In the genomic region with DNA sequence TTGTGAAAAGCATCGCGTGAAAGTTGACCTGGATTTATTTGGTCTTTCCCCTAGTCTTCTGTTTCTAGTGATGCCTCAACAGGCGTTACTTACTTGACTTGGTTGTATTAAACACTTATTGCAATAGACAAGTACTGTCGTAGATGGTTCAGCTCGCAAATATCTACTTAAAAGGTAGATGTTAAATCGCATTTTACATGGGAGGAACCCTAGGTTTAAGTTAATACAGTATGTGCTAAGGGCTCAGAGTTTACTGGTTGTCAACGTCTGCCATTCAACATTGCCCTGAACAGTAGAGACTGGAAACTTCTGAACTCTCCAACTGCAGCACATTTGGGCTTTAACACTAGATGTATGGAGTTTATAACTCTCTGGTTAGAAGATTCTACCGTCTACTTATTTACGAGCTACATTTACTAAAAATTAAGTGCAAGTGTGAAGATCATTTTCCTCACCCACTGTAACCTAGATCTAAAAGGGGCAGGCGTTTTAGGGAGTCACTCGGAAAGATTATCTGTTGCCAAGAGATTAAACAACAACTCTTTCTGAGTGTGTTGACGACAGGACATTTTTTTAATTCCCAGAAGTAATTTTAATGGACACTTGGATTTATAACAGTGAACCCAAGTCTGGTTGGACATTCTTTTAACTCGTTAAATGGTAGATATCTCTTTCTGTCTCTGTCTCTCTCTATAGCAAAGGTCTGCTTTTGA, we compare ENCODE assay signal across 8 mouse cellular contexts. TPM values are rescaled to one million over a fixed set of nuclear protein-coding genes. Genes with fewer than 3 reads are reported as not detected.
A peak's percentile ranks its signal among the peaks of the same experiment; 100 is the strongest.
DNase-seq lines count a peak whose midpoint lies in the region; ATAC-seq lines count a peak whose summit lies in the region.

No protein-coding gene starts in this region.

- ATAC-seq in kidney, embryonic 16.5 days (ENCODE audit: low FRiP score, low TSS enrichment), result no peak
- ATAC-seq in hindbrain, embryonic 16.5 days, result no peak
- ATAC-seq in midbrain, embryonic 16.5 days, result peak; percentile 10

- peak overlapping the region; percentile 84 for H3K27ac ChIP-seq in kidney, embryonic 16.5 days (ENCODE audit: low read length)
- peak overlapping the region; percentile 85 for H3K27ac ChIP-seq in hindbrain, embryonic 16.5 days (ENCODE audit: low read depth, low read length)
- peak overlapping the region; percentile 77 for H3K27ac ChIP-seq in midbrain, embryonic 16.5 days (ENCODE audit: low read length)

- H3K9ac ChIP-seq in kidney, embryonic 16.5 days (replicated peaks; ENCODE audit: low read length), result peak overlapping the region; percentile 94
- H3K9ac ChIP-seq in hindbrain, embryonic 16.5 days (ENCODE audit: low read depth, low read length), result peak overlapping the region; percentile 97
- peak overlapping the region; percentile 92 for H3K9ac ChIP-seq in midbrain, embryonic 16.5 days (ENCODE audit: low read depth, low read length)

- peak overlapping the region; percentile 97 for H3K4me3 ChIP-seq in kidney, embryonic 16.5 days (ENCODE audit: low read length)
- peak overlapping the region; percentile 82 for H3K4me3 ChIP-seq in hindbrain, embryonic 16.5 days (ENCODE audit: low read length)
- H3K4me3 ChIP-seq in midbrain, embryonic 16.5 days (ENCODE audit: low read depth, low read length), result peak overlapping the region; percentile 94

- H3K36me3 ChIP-seq in kidney, embryonic 16.5 days (ENCODE audit: insufficient read depth, low read length), result 0 out of 2 replicates have a peak, but pooled peaks cover 4% of the 10 kb centered on the region
- H3K36me3 ChIP-seq in hindbrain, embryonic 16.5 days (ENCODE audit: control insufficient read depth, insufficient read depth, low read length), result no peaks in the 10 kb centered on the region
- no peaks in the 10 kb centered on the region for H3K36me3 ChIP-seq in midbrain, embryonic 16.5 days (ENCODE audit: control insufficient read depth, insufficient read depth, low read length)

- H3K4me1 ChIP-seq in kidney, embryonic 16.5 days (ENCODE audit: insufficient read depth, low read length), result peaks cover 11% of the 10 kb centered on the region
- H3K4me1 ChIP-seq in hindbrain, embryonic 16.5 days (ENCODE audit: control insufficient read depth, insufficient read depth, low read depth, low read length), result peaks cover 13% of the 10 kb centered on the region
- H3K4me1 ChIP-seq in midbrain, embryonic 16.5 days (ENCODE audit: control insufficient read depth, insufficient read depth, low read length), result peaks cover 20% of the 10 kb centered on the region

- no peak for DNase-seq in kidney, postnatal 4 days
- peak; percentile 46 for DNase-seq in c-Kit-negative CD71-positive TER-119-positive erythroid progenitor cells, embryonic 14.5 days (ENCODE audit: low read depth, low spot score)
- DNase-seq in left cerebral cortex, adult 18-20 months (ENCODE audit: low spot score in 2 of 2), result no peak
- no peak for DNase-seq in spleen, postnatal 14 days (ENCODE audit: low spot score in 2 of 2)
- no peak for DNase-seq in cerebellum, adult 18-20 months

- H3K9me3 ChIP-seq in kidney, embryonic 16.5 days (ENCODE audit: low read length), result no peaks in the 10 kb centered on the region
- H3K9me3 ChIP-seq in hindbrain, embryonic 16.5 days (ENCODE audit: control insufficient read depth, low read length), result no peaks in the 10 kb centered on the region
- no peaks in the 10 kb centered on the region for H3K9me3 ChIP-seq in midbrain, embryonic 16.5 days (replicated peaks; ENCODE audit: control insufficient read depth, low read length, poor library complexity, severe bottlenecking)

- H3K27me3 ChIP-seq in kidney, embryonic 16.5 days (ENCODE audit: insufficient read depth, low read length), result no peaks in the 10 kb centered on the region
- H3K27me3 ChIP-seq in hindbrain, embryonic 16.5 days (replicated peaks; ENCODE audit: control insufficient read depth, insufficient read depth, low read length), result no peaks in the 10 kb centered on the region
- no peaks in the 10 kb centered on the region for H3K27me3 ChIP-seq in midbrain, embryonic 16.5 days (ENCODE audit: control insufficient read depth, insufficient read depth, low read depth, low read length)

- 12% methylated on average over 13 of the region's 13 CpGs for WGBS in kidney, embryonic 16.5 days
- WGBS in hindbrain, embryonic 16.5 days, result 25% methylated on average over 13 of the region's 13 CpGs
- WGBS in midbrain, embryonic 16.5 days, result 22% methylated on average over 13 of the region's 13 CpGs

- H3K4me2 ChIP-seq in kidney, embryonic 16.5 days (replicated peaks; ENCODE audit: low read depth, low read length), result peak overlapping the region; percentile 59
- peak overlapping the region; percentile 75 for H3K4me2 ChIP-seq in hindbrain, embryonic 16.5 days (ENCODE audit: low read length)
- peak overlapping the region; percentile 72 for H3K4me2 ChIP-seq in midbrain, embryonic 16.5 days (ENCODE audit: low read length)

RNA-seq across cellular contexts. Expression of gene Trim23, which starts 0.7 kb away (rescaled TPM):
- 19.7 and 21.2 TPM in 2 replicates for polyA plus RNA-seq in kidney, embryonic 16.5 days (2015; fragmentation: Nextera tagmentation; extraction: Ambion mirVana)
- polyA plus RNA-seq in hindbrain, embryonic 16.5 days (2015; fragmentation: Nextera tagmentation; extraction: Ambion mirVana), result 35.0 and 35.3 TPM in 2 replicates
- polyA plus RNA-seq in midbrain, embryonic 16.5 days (2015; fragmentation: Nextera tagmentation; extraction: Ambion mirVana), result 41.7 and 43.4 TPM in 2 replicates
- 10 to 100 TPM; 59.1 to 61.1 TPM for total RNA-seq in left cerebral cortex, adult 18-20 months (2021)

RNA-seq across cellular contexts. Expression of gene Trappc13, which starts 1.1 kb away (rescaled TPM):
- 60.5 and 62.7 TPM in 2 replicates for polyA plus RNA-seq in kidney, embryonic 16.5 days (2015; fragmentation: Nextera tagmentation; extraction: Ambion mirVana)
- 55.0 and 55.3 TPM in 2 replicates for polyA plus RNA-seq in hindbrain, embryonic 16.5 days (2015; fragmentation: Nextera tagmentation; extraction: Ambion mirVana)
- 51.6 and 61.1 TPM in 2 replicates for polyA plus RNA-seq in midbrain, embryonic 16.5 days (2015; fragmentation: Nextera tagmentation; extraction: Ambion mirVana)
- total RNA-seq in left cerebral cortex, adult 18-20 months (2021), result 10 to 100 TPM; 53.5 to 56.0 TPM

RNA-seq across cellular contexts. Expression of gene Cenpk, which starts 49.1 kb away (rescaled TPM):
- 58.6 and 62.4 TPM in 2 replicates for polyA plus RNA-seq in kidney, embryonic 16.5 days (2015; fragmentation: Nextera tagmentation; extraction: Ambion mirVana)
- polyA plus RNA-seq in hindbrain, embryonic 16.5 days (2015; fragmentation: Nextera tagmentation; extraction: Ambion mirVana), result 11.8 and 13.7 TPM in 2 replicates
- polyA plus RNA-seq in midbrain, embryonic 16.5 days (2015; fragmentation: Nextera tagmentation; extraction: Ambion mirVana), result 9.6 and 10.6 TPM in 2 replicates
- 1 to 10 TPM; 1.1 to 1.3 TPM for total RNA-seq in left cerebral cortex, adult 18-20 months (2021)

RNA-seq across cellular contexts. Expression of gene Ppwd1, which starts 49.3 kb away (rescaled TPM):
- 16.7 and 17.9 TPM in 2 replicates for polyA plus RNA-seq in kidney, embryonic 16.5 days (2015; fragmentation: Nextera tagmentation; extraction: Ambion mirVana)
- polyA plus RNA-seq in hindbrain, embryonic 16.5 days (2015; fragmentation: Nextera tagmentation; extraction: Ambion mirVana), result 6.8 and 7.6 TPM in 2 replicates
- polyA plus RNA-seq in midbrain, embryonic 16.5 days (2015; fragmentation: Nextera tagmentation; extraction: Ambion mirVana), result 6.4 and 6.7 TPM in 2 replicates
- total RNA-seq in left cerebral cortex, adult 18-20 months (2021), result 10 to 100 TPM; 11.0 to 13.2 TPM
